Mouse (Mus musculus) embryonic facial prominence, embryonic 14.5 days (tissue): ENCODE data around the gene Agap1. TPM values are rescaled to one million over a fixed set of nuclear protein-coding genes. Genes with fewer than 3 reads are reported as not detected.

ENCODE experiments used
- ATAC-seq: fragments of 200-750 bp; cut with Nextera tagmentation; 2 replicates; pipeline ENCODE4 v1.8.0; 2017; ENCODE audit warnings: low read depth, moderate number of reproducible peaks, moderate TSS enrichment
- DNase-seq: peaks from one replicate; pipeline ENCODE4 v3.0.0-alpha.2; 2015; ENCODE audit warnings: low spot score
- H3K27ac ChIP-seq: fragments of 300-500 bp; sonication (generic); replicated peaks from 2 replicates; pipeline ENCODE4 v1.5.1; 2014; ENCODE audit warnings: low read depth, mild to moderate bottlenecking, low read length, moderate library complexity
- H3K27me3 ChIP-seq: fragments of 300-500 bp; sonication (generic); replicated peaks from 2 replicates; pipeline ENCODE4 v1.6.1; 2014; ENCODE audit warnings: low read length; ENCODE audit not compliant: control insufficient read depth, insufficient read depth
- H3K36me3 ChIP-seq: fragments of 300-500 bp; sonication (generic); 2 replicates; pipeline ENCODE4 v1.6.1; 2014; ENCODE audit warnings: low read length, mixed read lengths; ENCODE audit not compliant: control insufficient read depth, insufficient read depth
- H3K4me1 ChIP-seq: fragments of 300-500 bp; sonication (generic); 2 replicates; pipeline ENCODE4 v1.6.1; 2014; ENCODE audit warnings: antibody characterized with exemption, low read length; ENCODE audit not compliant: control insufficient read depth, insufficient read depth
- H3K4me2 ChIP-seq: fragments of 300-500 bp; sonication (generic); 2 replicates; pipeline ENCODE4 v1.6.1; 2014; ENCODE audit warnings: low read depth, mild to moderate bottlenecking, low read length, moderate library complexity, mixed read lengths
- H3K4me3 ChIP-seq: fragments of 300-500 bp; sonication (generic); 2 replicates; pipeline ENCODE4 v1.5.1; 2014; ENCODE audit warnings: low read depth, mild to moderate bottlenecking, low read length
- H3K9ac ChIP-seq: fragments of 300-500 bp; sonication (generic); 2 replicates; pipeline ENCODE4 v1.6.1; 2014; ENCODE audit warnings: low read depth, mild to moderate bottlenecking, low read length, moderate library complexity, mixed read lengths
- H3K9me3 ChIP-seq: fragments of 300-500 bp; sonication (generic); 2 replicates; pipeline ENCODE4 v1.6.1; 2016; ENCODE audit warnings: low read length; ENCODE audit not compliant: control insufficient read depth
- WGBS: fragments of 180-500 bp; shearing (Covaris S2); extraction: QIAGEN DNeasy Blood & Tissue Kit; methylation state at CpG from one replicate; pipeline ENCODE4 v1.1.7; 2014; 5-methylcytosine and 5-hydroxymethylcytosine counted together
- polyA plus RNA-seq: library from polyadenylated mRNA; unstranded; fragments of >200 nt; fragmentation: Nextera tagmentation; extraction: Ambion mirVana; gene quantifications from 2 replicates; pipeline ENCODE4 v1.2.1, GENCODE M21; 2014

The Agap1 gene
- polyA plus RNA-seq, 1 experiment from 2014 or later = 19.9 TPM

GRCm38 (mm10) chr1:89550061-89550869, 95.7 kb downstream of the Agap1 start:
- Histone ChIP-seq H3K36me3 (no peaks in the 10 kb centered on the region), H3K27ac (no peak overlapping the region), H3K9ac (no peak overlapping the region), H3K9me3 (no peaks in the 10 kb centered on the region), H3K4me3 (no peak overlapping the region), H3K4me2 (no peak overlapping the region; the same call in 1 of the 2 replicates), H3K27me3 (no peaks in the 10 kb centered on the region), H3K4me1 (peaks cover 37% of the 10 kb centered on the region)
- WGBS = 44% methylated on average over 25 of the region's 25 CpGs
- peak; percentile 49; the same call in 1 of the 2 replicates for ATAC-seq
- DNase-seq = peak; percentile 42

GRCm38 (mm10) chr1:89552470-89552869, 97.9 kb downstream of the Agap1 start:
- Histone ChIP-seq H3K36me3 (no peaks in the 10 kb centered on the region), H3K9ac (no peak overlapping the region), H3K27ac (no peak overlapping the region), H3K4me1 (peaks cover 48% of the 10 kb centered on the region), H3K9me3 (no peaks in the 10 kb centered on the region), H3K4me3 (no peak overlapping the region), H3K27me3 (no peaks in the 10 kb centered on the region), H3K4me2 (no peak overlapping the region)
- 100% methylated on average over 1 of the region's 1 CpGs for WGBS
- ATAC-seq = no peak
- DNase-seq = no peak

- Histone ChIP-seq H3K36me3 (no peaks in the 10 kb centered on the region), H3K4me1 (peaks cover 44% of the 10 kb centered on the region), H3K4me3 (no peak overlapping the region), H3K9ac (no peak overlapping the region), H3K27ac (no peak overlapping the region), H3K4me2 (no peak overlapping the region), H3K9me3 (no peaks in the 10 kb centered on the region), H3K27me3 (no peaks in the 10 kb centered on the region)
- DNase-seq = no peak
- no peak for ATAC-seq
- WGBS = 89% methylated on average over 3 of the region's 3 CpGs
Measured at GRCm38 (mm10) chr1:89553791-89554190, 99.2 kb downstream of the Agap1 start.

- 76% methylated on average over 18 of the region's 18 CpGs for WGBS
- H3K4me3 ChIP-seq = no peak overlapping the region
- DNase-seq = peak; percentile 20
- H3K36me3 ChIP-seq = no peaks in the 10 kb centered on the region
- H3K4me2 ChIP-seq = no peak overlapping the region
- no peaks in the 10 kb centered on the region for H3K27me3 ChIP-seq
- peaks cover 35% of the 10 kb centered on the region; the same call in 1 of the 2 replicates for H3K4me1 ChIP-seq
- H3K27ac ChIP-seq = no peak overlapping the region
- no peak overlapping the region for H3K9ac ChIP-seq
- no peaks in the 10 kb centered on the region for H3K9me3 ChIP-seq
- ATAC-seq = no peak
Measured at GRCm38 (mm10) chr1:89554969-89555856, 100.6 kb downstream of the Agap1 start.

GRCm38 (mm10) chr1:89556006-89556405, 101.4 kb downstream of the Agap1 start:
- Histone ChIP-seq H3K4me1 (peaks cover 30% of the 10 kb centered on the region; the same call in 1 of the 2 replicates), H3K9me3 (no peaks in the 10 kb centered on the region), H3K4me2 (no peak overlapping the region), H3K27ac (no peak overlapping the region), H3K4me3 (no peak overlapping the region), H3K36me3 (no peaks in the 10 kb centered on the region), H3K9ac (no peak overlapping the region), H3K27me3 (no peaks in the 10 kb centered on the region)
- DNase-seq (no peak), ATAC-seq (no peak)
- 79% methylated on average over 7 of the region's 7 CpGs for WGBS

- H3K4me2 ChIP-seq = no peak overlapping the region
- peaks cover 30% of the 10 kb centered on the region; the same call in 1 of the 2 replicates for H3K4me1 ChIP-seq
- H3K4me3 ChIP-seq = no peak overlapping the region
- H3K27me3 ChIP-seq = no peaks in the 10 kb centered on the region
- no peak overlapping the region for H3K27ac ChIP-seq
- DNase-seq = no peak
- no peak overlapping the region for H3K9ac ChIP-seq
- no peaks in the 10 kb centered on the region for H3K36me3 ChIP-seq
- H3K9me3 ChIP-seq = no peaks in the 10 kb centered on the region
- ATAC-seq = no peak
- 69% methylated on average over 6 of the region's 6 CpGs for WGBS
Measured at GRCm38 (mm10) chr1:89557401-89557800, 102.8 kb downstream of the Agap1 start.

- Histone ChIP-seq H3K27ac (no peak overlapping the region), H3K4me1 (peaks cover 30% of the 10 kb centered on the region; the same call in 1 of the 2 replicates), H3K4me3 (no peak overlapping the region), H3K9ac (no peak overlapping the region), H3K27me3 (no peaks in the 10 kb centered on the region), H3K9me3 (no peaks in the 10 kb centered on the region), H3K36me3 (no peaks in the 10 kb centered on the region), H3K4me2 (no peak overlapping the region)
- DNase-seq (no peak), ATAC-seq (no peak)
- WGBS = 100% methylated on average over 1 of the region's 1 CpGs
Measured at GRCm38 (mm10) chr1:89558080-89558479, 103.5 kb downstream of the Agap1 start.

GRCm38 (mm10) chr1:89563399-89563798, 108.8 kb downstream of the Agap1 start:
- H3K9ac ChIP-seq = no peak overlapping the region
- H3K4me1 ChIP-seq = peaks cover 31% of the 10 kb centered on the region
- no peak overlapping the region for H3K27ac ChIP-seq
- H3K4me3 ChIP-seq = no peak overlapping the region
- H3K36me3 ChIP-seq = no peaks in the 10 kb centered on the region
- no peak overlapping the region for H3K4me2 ChIP-seq
- WGBS = 83% methylated on average over 4 of the region's 4 CpGs
- H3K9me3 ChIP-seq = no peaks in the 10 kb centered on the region
- ATAC-seq = no peak
- no peaks in the 10 kb centered on the region for H3K27me3 ChIP-seq
- no peak for DNase-seq
